ENCODE assay signal across 9 mouse cellular contexts in genomic region chr1:119878909-119879308, GRCm38 (mm10). TPM values are rescaled to one million over a fixed set of nuclear protein-coding genes. Genes with fewer than 3 reads are reported as not detected.
DNase-seq lines count a peak whose midpoint lies in the region; ATAC-seq lines count a peak whose summit lies in the region.
"Had no signal": no experiment of that assay in that cellular context is flagged by ENCODE, and none has a peak within 500 bp of the region (broad histone marks: within the 10 kb centered on the region; RNA-seq: fewer than 3 reads in every experiment).

No protein-coding gene starts in this region.

- no peaks in the 10 kb centered on the region for H3K9me3 ChIP-seq in hindbrain, embryonic 13.5 days
- H3K9me3 ChIP-seq in hindbrain, embryonic 11.5 days (ENCODE audit: control insufficient read depth, low read length): no peaks in the 10 kb centered on the region
- no peaks in the 10 kb centered on the region for H3K9me3 ChIP-seq in hindbrain, embryonic 16.5 days (ENCODE audit: control insufficient read depth, low read length)
- H3K9me3 ChIP-seq: heart, embryonic 15.5 days had no signal

- no peaks in the 10 kb centered on the region; the same call in 1 of the 2 replicates for H3K4me1 ChIP-seq in hindbrain, embryonic 13.5 days (replicated peaks)
- H3K4me1 ChIP-seq in hindbrain, embryonic 11.5 days (replicated peaks; ENCODE audit: control insufficient read depth, insufficient read depth, low read length): no peaks in the 10 kb centered on the region
- H3K4me1 ChIP-seq in hindbrain, embryonic 16.5 days (ENCODE audit: control insufficient read depth, insufficient read depth, low read depth, low read length): peaks cover 8% of the 10 kb centered on the region
- H3K4me1 ChIP-seq: heart, embryonic 15.5 days had no signal

- no peak overlapping the region for H3K4me2 ChIP-seq in hindbrain, embryonic 13.5 days
- no peak overlapping the region for H3K4me2 ChIP-seq in hindbrain, embryonic 11.5 days (replicated peaks; ENCODE audit: low read depth, low read length)
- no peak overlapping the region for H3K4me2 ChIP-seq in hindbrain, embryonic 16.5 days (ENCODE audit: low read length)
- H3K4me2 ChIP-seq: heart, embryonic 15.5 days had no signal

- no peaks in the 10 kb centered on the region for H3K27me3 ChIP-seq in hindbrain, embryonic 13.5 days
- no peaks in the 10 kb centered on the region for H3K27me3 ChIP-seq in hindbrain, embryonic 11.5 days (ENCODE audit: control insufficient read depth, insufficient read depth, low read length)
- no peaks in the 10 kb centered on the region for H3K27me3 ChIP-seq in hindbrain, embryonic 16.5 days (replicated peaks; ENCODE audit: control insufficient read depth, insufficient read depth, low read length)
- H3K27me3 ChIP-seq: heart, embryonic 15.5 days had no signal

- no peaks in the 10 kb centered on the region for H3K36me3 ChIP-seq in hindbrain, embryonic 13.5 days
- H3K36me3 ChIP-seq in hindbrain, embryonic 11.5 days (ENCODE audit: control insufficient read depth, insufficient read depth, low read length): no peaks in the 10 kb centered on the region
- no peaks in the 10 kb centered on the region for H3K36me3 ChIP-seq in hindbrain, embryonic 16.5 days (ENCODE audit: control insufficient read depth, insufficient read depth, low read length)
- H3K36me3 ChIP-seq: heart, embryonic 15.5 days had no signal

- no peak overlapping the region for H3K9ac ChIP-seq in hindbrain, embryonic 13.5 days
- H3K9ac ChIP-seq in hindbrain, embryonic 11.5 days (ENCODE audit: low read depth, low read length): no peak overlapping the region
- H3K9ac ChIP-seq in hindbrain, embryonic 16.5 days (ENCODE audit: low read depth, low read length): no peak overlapping the region
- H3K9ac ChIP-seq: heart, embryonic 15.5 days had no signal

- peak overlapping the region; percentile 60; the same call in 1 of the 2 replicates for H3K27ac ChIP-seq in hindbrain, embryonic 13.5 days
- no peak overlapping the region for H3K27ac ChIP-seq in hindbrain, embryonic 11.5 days (ENCODE audit: low read depth, low read length)
- peak overlapping the region; percentile 61; the same call in 1 of the 2 replicates for H3K27ac ChIP-seq in hindbrain, embryonic 16.5 days (ENCODE audit: low read depth, low read length)
- H3K27ac ChIP-seq: heart, embryonic 15.5 days had no signal

- 66% methylated on average over 7 of the region's 7 CpGs for whole genome bisulfite sequencing in hindbrain, embryonic 13.5 days
- WGBS in hindbrain, embryonic 11.5 days: 71% methylated on average over 7 of the region's 7 CpGs
- 49% methylated on average over 7 of the region's 7 CpGs for WGBS in hindbrain, embryonic 16.5 days

- DNase-seq in hindbrain, embryonic 11.5 days (ENCODE audit: low spot score): no peak
- DNase-seq in adrenal gland, postnatal 25 days: peak; percentile 33
- DNase-seq in lung, postnatal 4 days: peak; percentile 50 to 78
- DNase-seq in MN1 (ENCODE audit: low spot score) (no peak), liver (no peak)
- no peak for DNase-seq in urinary bladder, postnatal 4 days (ENCODE audit: low spot score in 2 of 2)

- no peak overlapping the region for H3K4me3 ChIP-seq in hindbrain, embryonic 13.5 days
- no peak overlapping the region for H3K4me3 ChIP-seq in hindbrain, embryonic 11.5 days (ENCODE audit: low read depth, low read length)
- H3K4me3 ChIP-seq in hindbrain, embryonic 16.5 days (ENCODE audit: low read length): no peak overlapping the region
- H3K4me3 ChIP-seq: heart, embryonic 15.5 days had no signal

- peak; percentile 61; the same call in 1 of the 2 replicates for ATAC-seq in hindbrain, embryonic 13.5 days (ENCODE audit: low FRiP score)
- ATAC-seq in hindbrain, embryonic 11.5 days (ENCODE audit: low FRiP score): no peak
- ATAC-seq in hindbrain, embryonic 16.5 days: peak; percentile 91

RNA-seq across cellular contexts. Expression of gene Tmem177, which starts 34.1 kb away (rescaled TPM):
- 9.0 and 9.4 TPM in 2 replicates for polyA plus RNA-seq in hindbrain, embryonic 13.5 days (2015; fragmentation: Nextera tagmentation; extraction: Ambion mirVana)
- polyA plus RNA-seq in hindbrain, embryonic 11.5 days (2014; fragmentation: Nextera tagmentation; extraction: Ambion mirVana): 8.7 and 9.2 TPM in 2 replicates
- 9.0 and 10.8 TPM in 2 replicates for total RNA-seq in adrenal gland, postnatal 25 days (2021)
- polyA plus RNA-seq in hindbrain, embryonic 16.5 days (2015; fragmentation: Nextera tagmentation; extraction: Ambion mirVana): 6.6 and 8.3 TPM in 2 replicates

RNA-seq across cellular contexts. Expression of gene Ptpn4, which starts 41.5 kb away (rescaled TPM):
- polyA plus RNA-seq in hindbrain, embryonic 13.5 days (2015; fragmentation: Nextera tagmentation; extraction: Ambion mirVana): 11.4 and 12.1 TPM in 2 replicates
- 16.4 and 18.9 TPM in 2 replicates for polyA plus RNA-seq in hindbrain, embryonic 11.5 days (2014; fragmentation: Nextera tagmentation; extraction: Ambion mirVana)
- total RNA-seq in adrenal gland, postnatal 25 days (2021): 27.2 and 28.2 TPM in 2 replicates
- polyA plus RNA-seq in hindbrain, embryonic 16.5 days (2015; fragmentation: Nextera tagmentation; extraction: Ambion mirVana): 10.1 and 10.7 TPM in 2 replicates

Comparison
In these comparisons a context has a peak if more than half of its experiments do, and no peak if none do; other contexts are left out.
1. DNase-seq: peak in adrenal gland, postnatal 25 days (single experiment) and lung, postnatal 4 days (2 of 2); none in hindbrain, embryonic 11.5 days (single experiment), MN1 (single experiment), urinary bladder, postnatal 4 days (0 of 2) and liver (single experiment).